16 mouse cellular contexts compared by ENCODE assay signal in genomic region chr2:154642712-154643385, GRCm38 (mm10). TPM values are rescaled to one million over a fixed set of nuclear protein-coding genes. Genes with fewer than 3 reads are reported as not detected.
DNase-seq lines count a peak whose midpoint lies in the region; ATAC-seq and TF ChIP-seq lines count a peak whose summit lies in the region.
"Had no signal": no experiment of that assay in that cellular context is flagged by ENCODE, and none has a peak within 500 bp of the region (broad histone marks: within the 10 kb centered on the region; RNA-seq: fewer than 3 reads in every experiment).

No protein-coding gene starts in this region.

- TF ChIP-seq POLR2A in lung, adult 2 months (IDR thresholded peaks at IDR 0.05; ENCODE audit: borderline replicate concordance, extremely low read depth, low read depth, low read length): no peak

- peaks cover 3% of the 10 kb centered on the region; the same call in 1 of the 2 replicates for H3K4me1 ChIP-seq in kidney, embryonic 15.5 days
- H3K4me1 ChIP-seq in lung, embryonic 16.5 days (replicated peaks; ENCODE audit: control insufficient read depth, insufficient read depth, low read length): peaks cover 2% of the 10 kb centered on the region; the same call in 1 of the 2 replicates
- H3K4me1 ChIP-seq in lung, adult 2 months (ENCODE audit: control insufficient read depth, insufficient read depth, low read length): no peaks in the 10 kb centered on the region
- H3K4me1 ChIP-seq in intestine, embryonic 15.5 days (replicated peaks): no peaks in the 10 kb centered on the region
- no peaks in the 10 kb centered on the region for H3K4me1 ChIP-seq in stomach, embryonic 16.5 days (ENCODE audit: control insufficient read depth, insufficient read depth, low read length)
- no peaks in the 10 kb centered on the region for H3K4me1 ChIP-seq in hindbrain, embryonic 14.5 days (replicated peaks; ENCODE audit: control insufficient read depth, insufficient read depth, low read length)
- H3K4me1 ChIP-seq: neural tube, embryonic 12.5 days had no signal

- H3K36me3 ChIP-seq in kidney, embryonic 15.5 days: peaks cover 37% of the 10 kb centered on the region
- peaks cover 10% of the 10 kb centered on the region for H3K36me3 ChIP-seq in lung, embryonic 16.5 days (ENCODE audit: control insufficient read depth, insufficient read depth, low read length)
- peaks cover 8% of the 10 kb centered on the region for H3K36me3 ChIP-seq in intestine, embryonic 15.5 days
- H3K36me3 ChIP-seq in stomach, embryonic 16.5 days (ENCODE audit: control insufficient read depth, insufficient read depth, low read length): peaks cover 8% of the 10 kb centered on the region
- peaks cover 62% of the 10 kb centered on the region for H3K36me3 ChIP-seq in hindbrain, embryonic 14.5 days (replicated peaks; ENCODE audit: control insufficient read depth, insufficient read depth)

- H3K9me3 ChIP-seq in kidney, embryonic 15.5 days (replicated peaks): peaks cover 4% of the 10 kb centered on the region; the same call in 1 of the 2 replicates
- peaks cover 3% of the 10 kb centered on the region; the same call in 1 of the 2 replicates for H3K9me3 ChIP-seq in lung, embryonic 16.5 days (ENCODE audit: control insufficient read depth, low read length)
- no peaks in the 10 kb centered on the region for H3K9me3 ChIP-seq in intestine, embryonic 15.5 days
- H3K9me3 ChIP-seq in stomach, embryonic 16.5 days (replicated peaks; ENCODE audit: control insufficient read depth, low read length): peaks cover 6% of the 10 kb centered on the region; the same call in 1 of the 2 replicates
- H3K9me3 ChIP-seq in hindbrain, embryonic 14.5 days (ENCODE audit: control insufficient read depth, low read length): peaks cover 5% of the 10 kb centered on the region; the same call in 1 of the 2 replicates
- H3K9me3 ChIP-seq: neural tube, embryonic 12.5 days had no signal

- H3K4me2 ChIP-seq in kidney, embryonic 15.5 days: no peak overlapping the region
- H3K4me2 ChIP-seq in lung, embryonic 16.5 days (ENCODE audit: low read depth, low read length): no peak overlapping the region
- peak overlapping the region; percentile 6; the same call in 1 of the 2 replicates for H3K4me2 ChIP-seq in intestine, embryonic 15.5 days (replicated peaks)
- no peak overlapping the region for H3K4me2 ChIP-seq in stomach, embryonic 16.5 days (ENCODE audit: low read depth, low read length)
- no peak overlapping the region for H3K4me2 ChIP-seq in hindbrain, embryonic 14.5 days (replicated peaks)
- H3K4me2 ChIP-seq: heart, embryonic 11.5 days; neural tube, embryonic 12.5 days had no signal

- 79% methylated on average over 6 of the region's 6 CpGs for WGBS in kidney, embryonic 15.5 days
- WGBS in lung, embryonic 16.5 days: 63% methylated on average over 6 of the region's 6 CpGs
- WGBS in lung, adult 2 months: 78% methylated on average over 6 of the region's 6 CpGs
- 74% methylated on average over 6 of the region's 6 CpGs for WGBS in intestine, embryonic 15.5 days
- WGBS in stomach, embryonic 16.5 days: 69% methylated on average over 6 of the region's 6 CpGs
- WGBS in hindbrain, embryonic 14.5 days: 86% methylated on average over 6 of the region's 6 CpGs

- no peak for TF ChIP-seq CTCF in lung, adult 2 months (IDR thresholded peaks at IDR 0.05; ENCODE audit: insufficient read depth, low read length)

- no peak overlapping the region for H3K9ac ChIP-seq in kidney, embryonic 15.5 days
- no peak overlapping the region for H3K9ac ChIP-seq in lung, embryonic 16.5 days (ENCODE audit: low read length)
- H3K9ac ChIP-seq in intestine, embryonic 15.5 days: no peak overlapping the region
- H3K9ac ChIP-seq in stomach, embryonic 16.5 days (ENCODE audit: low read length): no peak overlapping the region
- no peak overlapping the region for H3K9ac ChIP-seq in hindbrain, embryonic 14.5 days
- H3K9ac ChIP-seq: forebrain, postnatal 0 days; neural tube, embryonic 12.5 days had no signal

- no peaks in the 10 kb centered on the region for H3K27me3 ChIP-seq in kidney, embryonic 15.5 days
- no peaks in the 10 kb centered on the region for H3K27me3 ChIP-seq in lung, embryonic 16.5 days (ENCODE audit: control insufficient read depth, insufficient read depth, low read depth, low read length)
- no peaks in the 10 kb centered on the region for H3K27me3 ChIP-seq in intestine, embryonic 15.5 days (replicated peaks)
- H3K27me3 ChIP-seq in stomach, embryonic 16.5 days (ENCODE audit: control insufficient read depth, insufficient read depth, low read length): no peaks in the 10 kb centered on the region
- H3K27me3 ChIP-seq in hindbrain, embryonic 14.5 days (ENCODE audit: control insufficient read depth, insufficient read depth, low read length): no peaks in the 10 kb centered on the region
- H3K27me3 ChIP-seq: neural tube, embryonic 12.5 days had no signal

- DNase-seq in kidney, adult 18-20 months: no peak
- DNase-seq in lung, adult 2 months: no peak
- no peak for DNase-seq in thymus, adult 18-20 months
- no peak for DNase-seq in hindbrain, embryonic 14.5 days (ENCODE audit: low spot score)
- DNase-seq: cerebellum, postnatal 14 days; forebrain, postnatal 0 days; layer of hippocampus, adult 9-11 months; right cerebral cortex, postnatal 4 days; thymus, postnatal 25 days had no signal

- no peak overlapping the region for H3K4me3 ChIP-seq in kidney, embryonic 15.5 days (replicated peaks)
- H3K4me3 ChIP-seq in lung, embryonic 16.5 days (ENCODE audit: low read length): no peak overlapping the region
- H3K4me3 ChIP-seq in lung, adult 2 months (replicated peaks; ENCODE audit: extremely low read depth, low read depth, low read length): no peak overlapping the region
- H3K4me3 ChIP-seq in intestine, embryonic 15.5 days (replicated peaks): no peak overlapping the region
- no peak overlapping the region for H3K4me3 ChIP-seq in stomach, embryonic 16.5 days (replicated peaks; ENCODE audit: low read length)
- no peak overlapping the region for H3K4me3 ChIP-seq in hindbrain, embryonic 14.5 days (replicated peaks; ENCODE audit: low read length)
- H3K4me3 ChIP-seq: erythroblast, embryonic 14.5 days; neural tube, embryonic 12.5 days had no signal

- ATAC-seq in kidney, embryonic 15.5 days (replicated peaks; ENCODE audit: low FRiP score): no peak
- no peak for ATAC-seq in lung, embryonic 16.5 days (ENCODE audit: low read depth)
- peak; percentile 38 for ATAC-seq in intestine, embryonic 15.5 days
- ATAC-seq in stomach, embryonic 16.5 days (ENCODE audit: insufficient read depth, low FRiP score): no peak
- ATAC-seq in hindbrain, embryonic 14.5 days (ENCODE audit: low FRiP score): no peak
- ATAC-seq: forebrain, postnatal 0 days had no signal

- peak overlapping the region; percentile 84 for H3K27ac ChIP-seq in kidney, embryonic 15.5 days
- peak overlapping the region; percentile 83 for H3K27ac ChIP-seq in lung, embryonic 16.5 days (ENCODE audit: low read length)
- H3K27ac ChIP-seq in intestine, embryonic 15.5 days: peak overlapping the region; percentile 73; the same call in 1 of the 2 replicates
- H3K27ac ChIP-seq in stomach, embryonic 16.5 days (ENCODE audit: low read length): peak overlapping the region; percentile 51; the same call in 1 of the 2 replicates
- H3K27ac ChIP-seq in hindbrain, embryonic 14.5 days: no peak overlapping the region
- H3K27ac ChIP-seq: neural tube, embryonic 12.5 days had no signal

RNA-seq across cellular contexts. Expression of gene Chmp4b, which starts 8.7 kb away (rescaled TPM):
- polyA plus RNA-seq in kidney, embryonic 15.5 days (2015; fragmentation: Nextera tagmentation; extraction: Ambion mirVana): 24.6 and 24.8 TPM in 2 replicates
- polyA plus RNA-seq in lung, embryonic 16.5 days (2015; fragmentation: Nextera tagmentation; extraction: Ambion mirVana): 19.3 and 22.6 TPM in 2 replicates
- polyA plus RNA-seq in lung, adult 2 months (2012; rRNA removed): 83.4 and 103 TPM in 2 replicates
- 36.3 and 36.4 TPM in 2 replicates for polyA plus RNA-seq in intestine, embryonic 15.5 days (2015; fragmentation: Nextera tagmentation; extraction: Ambion mirVana)
- 20.7 and 23.6 TPM in 2 replicates for polyA plus RNA-seq in stomach, embryonic 16.5 days (2015; fragmentation: Nextera tagmentation; extraction: Ambion mirVana)
- polyA plus RNA-seq in hindbrain, embryonic 14.5 days (2014; fragmentation: Nextera tagmentation; extraction: Ambion mirVana): 23.2 and 23.4 TPM in 2 replicates

RNA-seq across cellular contexts. Expression of gene 4930519P11Rik, which starts 29.6 kb away (rescaled TPM):
- polyA plus RNA-seq in kidney, embryonic 15.5 days (2015; fragmentation: Nextera tagmentation; extraction: Ambion mirVana): 0.62 TPM in 1 of 2 replicates, not detected in the other
- polyA plus RNA-seq in lung, embryonic 16.5 days (2015; fragmentation: Nextera tagmentation; extraction: Ambion mirVana): 0.48 TPM in 1 of 2 replicates, not detected in the other
- polyA plus RNA-seq in lung, adult 2 months (2012; rRNA removed): 0.53 and 1.4 TPM in 2 replicates
- polyA plus RNA-seq in intestine, embryonic 15.5 days (2015; fragmentation: Nextera tagmentation; extraction: Ambion mirVana): not detected in 2 replicates
- not detected in 2 replicates for polyA plus RNA-seq in stomach, embryonic 16.5 days (2015; fragmentation: Nextera tagmentation; extraction: Ambion mirVana)
- polyA plus RNA-seq in hindbrain, embryonic 14.5 days (2014; fragmentation: Nextera tagmentation; extraction: Ambion mirVana): 0.47 and 0.59 TPM in 2 replicates
- polyA plus RNA-seq: forebrain, postnatal 0 days had no signal

RNA-seq across cellular contexts. Expression of gene Zfp341, which starts 29.8 kb away (rescaled TPM):
- 0.85 and 1.00 TPM in 2 replicates for polyA plus RNA-seq in kidney, embryonic 15.5 days (2015; fragmentation: Nextera tagmentation; extraction: Ambion mirVana)
- 0.88 and 1.0 TPM in 2 replicates for polyA plus RNA-seq in lung, embryonic 16.5 days (2015; fragmentation: Nextera tagmentation; extraction: Ambion mirVana)
- polyA plus RNA-seq in lung, adult 2 months (2012; rRNA removed): 5.8 and 6.8 TPM in 2 replicates
- 0.69 and 1.0 TPM in 2 replicates for polyA plus RNA-seq in intestine, embryonic 15.5 days (2015; fragmentation: Nextera tagmentation; extraction: Ambion mirVana)
- polyA plus RNA-seq in stomach, embryonic 16.5 days (2015; fragmentation: Nextera tagmentation; extraction: Ambion mirVana): 0.34 and 0.59 TPM in 2 replicates
- polyA plus RNA-seq in hindbrain, embryonic 14.5 days (2014; fragmentation: Nextera tagmentation; extraction: Ambion mirVana): 2.0 and 2.4 TPM in 2 replicates

RNA-seq across cellular contexts. Expression of gene Pxmp4, which starts 39.3 kb away (rescaled TPM):
- polyA plus RNA-seq in kidney, embryonic 15.5 days (2015; fragmentation: Nextera tagmentation; extraction: Ambion mirVana): 27.7 and 29.8 TPM in 2 replicates
- polyA plus RNA-seq in lung, embryonic 16.5 days (2015; fragmentation: Nextera tagmentation; extraction: Ambion mirVana): 31.4 and 33.1 TPM in 2 replicates
- polyA plus RNA-seq in lung, adult 2 months (2012; rRNA removed): 40.8 and 41.3 TPM in 2 replicates
- 28.0 and 32.9 TPM in 2 replicates for polyA plus RNA-seq in intestine, embryonic 15.5 days (2015; fragmentation: Nextera tagmentation; extraction: Ambion mirVana)
- polyA plus RNA-seq in stomach, embryonic 16.5 days (2015; fragmentation: Nextera tagmentation; extraction: Ambion mirVana): 32.4 and 35.1 TPM in 2 replicates
- polyA plus RNA-seq in hindbrain, embryonic 14.5 days (2014; fragmentation: Nextera tagmentation; extraction: Ambion mirVana): 17.3 and 18.5 TPM in 2 replicates
